Mouse (Mus musculus) limb, embryonic 12.5 days (tissue): ENCODE measurements around the gene Tcp10a. TPM values are rescaled to one million over a fixed set of nuclear protein-coding genes. Genes with fewer than 3 reads are reported as not detected.
A peak's percentile ranks its signal among the peaks of the same experiment; 100 is the strongest.
"Not testable (repeated sequence)": the region's sequence is repeated elsewhere in the genome, so short reads cannot be mapped to it uniquely, and the experiment has no call there.

Experiments used
- ATAC-seq: fragments of 200-750 bp; cut with Nextera tagmentation; 2 replicates; pipeline ENCODE4 v1.8.0; 2017; ENCODE audit warnings: low read depth, moderate TSS enrichment; ENCODE audit not compliant: insufficient number of reproducible peaks, insufficient read depth, low FRiP score, low TSS enrichment
- H3K27ac ChIP-seq: fragments of 300-500 bp; sonication (generic); 2 replicates; pipeline ENCODE4 v1.5.1; 2016; ENCODE audit warnings: mild to moderate bottlenecking, moderate library complexity
- H3K27me3 ChIP-seq: fragments of 300-500 bp; sonication (generic); 2 replicates; pipeline ENCODE4 v1.6.1; 2016; ENCODE audit warnings: mild to moderate bottlenecking, moderate library complexity
- H3K36me3 ChIP-seq: fragments of 300-500 bp; sonication (generic); 2 replicates; pipeline ENCODE4 v1.6.1; 2016; ENCODE audit warnings: mild to moderate bottlenecking, moderate library complexity
- H3K4me1 ChIP-seq: fragments of 300-500 bp; sonication (generic); replicated peaks from 2 replicates; pipeline ENCODE4 v1.6.1; 2016
- H3K4me2 ChIP-seq: fragments of 300-500 bp; sonication (generic); 2 replicates; pipeline ENCODE4 v1.6.1; 2016; ENCODE audit warnings: mild to moderate bottlenecking, moderate library complexity
- H3K4me3 ChIP-seq: fragments of 300-500 bp; sonication (generic); replicated peaks from 2 replicates; pipeline ENCODE4 v1.5.1; 2016; ENCODE audit warnings: mild to moderate bottlenecking
- H3K9ac ChIP-seq: fragments of 300-500 bp; sonication (generic); replicated peaks from 2 replicates; pipeline ENCODE4 v1.6.1; 2016; ENCODE audit warnings: mild to moderate bottlenecking, moderate library complexity
- H3K9me3 ChIP-seq: fragments of 300-500 bp; sonication (generic); 2 replicates; pipeline ENCODE4 v1.6.1; 2016; ENCODE audit warnings: mild to moderate bottlenecking, moderate library complexity
- WGBS: fragments of 180-500 bp; shearing (Covaris S2); methylation state at CpG from one replicate; pipeline ENCODE4 v1.1.7; 2016; 5-methylcytosine and 5-hydroxymethylcytosine counted together
- polyA plus RNA-seq: library from polyadenylated mRNA; unstranded; fragments of >200 nt; fragmentation: Nextera tagmentation; extraction: Ambion mirVana; gene quantifications from 2 replicates; pipeline ENCODE4 v1.2.1, GENCODE M21; 2016

The Tcp10a gene
- polyA plus RNA-seq, result not detected in 2 replicates

- H3K4me3 ChIP-seq, H3K9ac ChIP-seq, H3K27me3 ChIP-seq, H3K27ac ChIP-seq, H3K36me3 ChIP-seq, H3K4me1 ChIP-seq, H3K9me3 ChIP-seq, ATAC-seq, H3K4me2 ChIP-seq: not testable (repeated sequence)
- 91% methylated on average over 5 of the region's 5 CpGs for WGBS
Observed at GRCm38 (mm10) chr17:7324346-7324745, at the start of gene Tcp10a. TSS of gene Tcp10a (plus strand) at chr17:7324646.

GRCm38 (mm10) chr17:7278702-7279242 is 45.7 kb upstream of the Tcp10a start:
- Histone ChIP-seq H3K27ac (no peak overlapping the region), H3K4me2 (no peak overlapping the region), H3K4me3 (no peak overlapping the region), H3K36me3 (peaks cover 51% of the 10 kb centered on the region), H3K4me1 (no peaks in the 10 kb centered on the region), H3K9me3 (no peaks in the 10 kb centered on the region), H3K9ac (no peak overlapping the region), H3K27me3 (no peaks in the 10 kb centered on the region)
- WGBS, result 91% methylated on average over 15 of the region's 15 CpGs
- no peak for ATAC-seq

DNA sequence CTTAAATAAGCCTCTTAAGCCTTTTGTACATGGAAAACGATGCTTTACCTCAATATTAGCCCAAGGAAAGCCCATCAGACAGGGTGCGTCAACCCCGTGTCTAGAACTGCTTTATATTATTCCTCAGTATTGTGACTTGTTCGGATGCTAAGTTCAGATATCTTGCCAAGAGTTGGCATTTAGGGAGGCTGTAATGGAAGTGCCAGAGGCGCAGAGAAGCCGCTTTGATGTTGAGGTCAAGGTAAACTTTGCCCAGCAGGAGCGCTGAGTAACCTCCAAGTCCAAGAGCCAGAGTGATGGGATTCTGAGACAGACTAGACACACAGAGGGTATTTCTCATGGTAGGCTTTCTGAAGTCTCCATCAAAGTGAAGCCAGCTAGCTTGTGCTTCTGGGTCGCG is 45.2 kb upstream of the Tcp10a start:
- Histone ChIP-seq H3K27ac (no peak overlapping the region), H3K27me3 (no peaks in the 10 kb centered on the region), H3K4me3 (no peak overlapping the region), H3K9ac (no peak overlapping the region), H3K9me3 (no peaks in the 10 kb centered on the region), H3K36me3 (peaks cover 55% of the 10 kb centered on the region), H3K4me2 (no peak overlapping the region), H3K4me1 (no peaks in the 10 kb centered on the region)
- WGBS, result 88% methylated on average over 9 of the region's 9 CpGs
- no peak for ATAC-seq

- WGBS, result 83% methylated on average over 8 of the region's 8 CpGs
- Histone ChIP-seq H3K4me3 (no peak overlapping the region), H3K4me2 (no peak overlapping the region), H3K9me3 (no peaks in the 10 kb centered on the region), H3K27ac (no peak overlapping the region), H3K36me3 (peaks cover 51% of the 10 kb centered on the region), H3K4me1 (no peaks in the 10 kb centered on the region), H3K27me3 (no peaks in the 10 kb centered on the region), H3K9ac (no peak overlapping the region)
- no peak for ATAC-seq
Observed at GRCm38 (mm10) chr17:7284297-7284910, 40.0 kb upstream of the Tcp10a start.

DNA sequence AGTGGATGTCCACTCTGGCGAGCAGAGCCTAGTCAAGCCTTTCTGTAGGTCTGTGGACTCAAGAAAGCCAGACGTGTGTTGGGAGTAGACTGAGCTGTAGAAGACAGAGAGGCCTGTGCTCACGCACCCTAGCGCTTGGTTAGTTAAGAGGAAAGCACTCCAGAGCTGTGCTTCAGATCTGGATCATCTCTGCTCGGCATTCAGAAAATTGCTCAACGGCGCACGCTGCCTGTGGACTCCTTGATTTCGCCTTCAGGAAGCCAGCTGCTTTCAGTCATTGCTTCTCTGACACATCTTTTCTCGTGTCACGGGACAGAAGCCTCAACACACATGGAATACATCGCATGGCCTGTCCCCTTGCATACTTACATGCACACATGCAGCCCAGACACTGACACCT is 39.2 kb upstream of the Tcp10a start:
- no peak overlapping the region for H3K27ac ChIP-seq
- H3K9ac ChIP-seq, result no peak overlapping the region
- ATAC-seq, result no peak
- H3K27me3 ChIP-seq, result no peaks in the 10 kb centered on the region
- peaks cover 45% of the 10 kb centered on the region for H3K36me3 ChIP-seq
- H3K9me3 ChIP-seq, result no peaks in the 10 kb centered on the region
- H3K4me1 ChIP-seq, result no peaks in the 10 kb centered on the region
- no peak overlapping the region for H3K4me2 ChIP-seq
- H3K4me3 ChIP-seq, result no peak overlapping the region
- WGBS, result 86% methylated on average over 12 of the region's 12 CpGs

DNA sequence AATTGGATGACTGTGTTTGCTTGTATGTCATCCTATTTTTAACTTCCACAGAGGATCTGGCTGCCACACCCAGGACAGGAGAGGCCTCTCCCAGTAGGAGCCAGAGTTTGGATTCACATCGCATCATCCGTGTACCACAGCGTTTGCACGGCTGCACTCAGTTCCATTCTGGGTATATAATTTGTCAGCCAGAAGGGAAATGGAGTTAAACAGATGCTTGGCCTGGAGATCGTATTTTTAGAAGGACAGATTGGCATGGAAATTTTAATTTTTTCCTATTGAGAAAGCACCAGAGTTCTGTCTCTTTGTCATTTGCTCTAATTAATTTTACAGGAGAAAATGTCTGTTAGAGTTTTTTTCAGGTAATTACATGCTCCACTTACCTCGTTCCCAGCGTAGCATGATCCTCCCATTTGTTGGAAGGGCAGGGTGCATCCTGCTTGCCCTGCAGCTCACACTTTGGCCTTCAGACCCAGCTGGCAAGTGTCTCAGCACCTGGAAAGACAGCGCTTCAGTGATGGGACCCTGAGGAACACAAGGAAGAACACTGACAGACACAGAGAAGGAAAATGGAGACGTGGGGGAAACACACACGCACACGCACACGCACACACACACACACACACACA is 37.9 kb upstream of the Tcp10a start:
- WGBS, result 90% methylated on average over 12 of the region's 12 CpGs
- Histone ChIP-seq H3K4me1 (no peaks in the 10 kb centered on the region), H3K27ac (no peak overlapping the region), H3K4me3 (no peak overlapping the region), H3K27me3 (no peaks in the 10 kb centered on the region), H3K9me3 (no peaks in the 10 kb centered on the region), H3K9ac (no peak overlapping the region), H3K36me3 (peaks cover 48% of the 10 kb centered on the region), H3K4me2 (no peak overlapping the region)
- ATAC-seq, result no peak

GRCm38 (mm10) chr17:7292012-7292684 is 32.3 kb upstream of the Tcp10a start:
- H3K27me3 ChIP-seq, result no peaks in the 10 kb centered on the region
- ATAC-seq, result no peak
- no peak overlapping the region for H3K4me2 ChIP-seq
- no peak overlapping the region for H3K9ac ChIP-seq
- 91% methylated on average over 11 of the region's 11 CpGs for WGBS
- H3K9me3 ChIP-seq, result no peaks in the 10 kb centered on the region
- no peak overlapping the region for H3K4me3 ChIP-seq
- peaks cover 20% of the 10 kb centered on the region; the same call in 1 of the 2 replicates for H3K36me3 ChIP-seq
- no peaks in the 10 kb centered on the region for H3K4me1 ChIP-seq
- H3K27ac ChIP-seq, result no peak overlapping the region

- peak; percentile 71 for ATAC-seq
- not testable (repeated sequence) for H3K9me3 ChIP-seq, H3K4me1 ChIP-seq, H3K27me3 ChIP-seq, H3K4me3 ChIP-seq, H3K27ac ChIP-seq, H3K9ac ChIP-seq, H3K4me2 ChIP-seq, H3K36me3 ChIP-seq
- 60% methylated on average over 8 of the region's 8 CpGs for WGBS
Observed at GRCm38 (mm10) chr17:7306278-7307196, 17.9 kb upstream of the Tcp10a start.

DNA sequence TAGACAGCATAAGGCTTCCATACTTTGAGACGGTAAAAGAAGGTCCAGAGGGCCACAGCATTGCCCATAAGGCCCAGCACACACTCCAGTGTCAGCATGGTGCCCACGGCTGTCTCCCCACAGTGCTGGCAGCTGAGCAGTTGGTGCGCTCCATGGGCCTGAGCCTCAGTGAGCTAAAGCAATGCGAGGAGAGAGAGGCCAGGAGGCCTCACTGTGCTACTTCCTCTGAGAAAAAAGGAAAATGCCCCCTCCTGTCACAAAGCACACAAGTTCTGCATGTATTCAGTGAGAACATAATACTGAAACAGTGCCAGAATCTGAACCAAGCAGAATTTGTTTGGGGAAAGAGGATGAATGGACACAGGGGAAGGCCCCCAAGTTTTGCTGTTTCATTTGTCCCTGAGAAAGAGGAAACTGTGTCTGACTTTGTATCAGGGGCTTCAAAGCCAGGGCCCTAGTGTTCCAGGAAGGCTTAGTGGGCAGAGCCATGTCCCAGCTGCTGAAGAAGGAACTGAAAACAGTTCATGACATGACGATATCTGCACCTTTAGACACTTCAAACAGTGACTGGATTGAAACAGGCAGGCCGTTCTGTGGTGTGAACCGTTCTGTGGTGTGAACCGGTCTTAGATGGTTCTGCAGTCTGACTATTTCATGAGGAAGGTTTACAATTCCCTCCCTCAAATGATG is 8.6 kb upstream of the Tcp10a start:
- 77% methylated on average over 7 of the region's 8 CpGs for WGBS
- not testable (repeated sequence) for H3K36me3 ChIP-seq, H3K4me3 ChIP-seq, H3K27me3 ChIP-seq, H3K9ac ChIP-seq, H3K27ac ChIP-seq, H3K4me1 ChIP-seq, H3K4me2 ChIP-seq, ATAC-seq, H3K9me3 ChIP-seq

DNA sequence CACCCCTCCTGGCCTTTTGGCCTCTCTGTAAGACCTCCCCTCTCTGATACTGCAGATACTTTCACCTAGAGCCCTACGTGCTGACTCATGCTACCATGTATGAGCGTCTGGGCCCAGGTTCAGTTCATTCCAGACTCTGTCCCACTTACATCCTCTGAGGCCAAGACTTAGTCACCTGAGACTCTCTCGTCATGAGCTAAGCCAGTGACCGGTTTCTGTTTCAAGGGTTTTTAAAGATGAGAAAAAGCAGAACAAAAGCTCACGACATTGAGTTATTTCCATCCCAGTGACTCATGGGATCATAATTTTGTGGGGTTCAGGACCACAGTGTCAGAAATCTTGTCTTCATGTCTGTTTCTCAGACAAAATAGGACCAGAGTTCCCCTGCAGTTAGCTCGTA is 4.7 kb upstream of the Tcp10a start:
- not testable (repeated sequence) for H3K9me3 ChIP-seq, H3K9ac ChIP-seq, H3K36me3 ChIP-seq, H3K4me1 ChIP-seq, H3K4me3 ChIP-seq, ATAC-seq, H3K4me2 ChIP-seq, H3K27me3 ChIP-seq, H3K27ac ChIP-seq
- 84% methylated on average over 6 of the region's 6 CpGs for WGBS
